Mouse (Mus musculus) cortical plate, adult 2 months (tissue): ENCODE results near the gene Ints5. TPM values are rescaled to one million over a fixed set of nuclear protein-coding genes. Genes with fewer than 3 reads are reported as not detected.
A peak's percentile ranks its signal among the peaks of the same experiment; 100 is the strongest.
"Not testable (repeated sequence)": the region's sequence is repeated elsewhere in the genome, so short reads cannot be mapped to it uniquely, and the experiment has no call there.

Experiments
- H3K27ac ChIP-seq: fragments of 200-500 bp; 2 replicates; pipeline ENCODE4 v1.5.1; 2012; ENCODE audit warnings: low read length, control low read depth, inconsistent platforms; ENCODE audit not compliant: insufficient read depth
- H3K4me1 ChIP-seq: fragments of 200-500 bp; 2 replicates; pipeline ENCODE4 v1.6.1; 2011; ENCODE audit warnings: low read length; ENCODE audit not compliant: control insufficient read depth, insufficient read depth
- H3K4me3 ChIP-seq: fragments of 200-500 bp; 2 replicates; pipeline ENCODE4 v1.5.1; 2011; ENCODE audit warnings: mild to moderate bottlenecking, low read length, control low read depth; ENCODE audit not compliant: insufficient read depth
- CTCF ChIP-seq: fragments of 200-500 bp; IDR thresholded peaks from 2 replicates; pipeline ENCODE4 v1.5.1; 2011; ENCODE audit warnings: mild to moderate bottlenecking, control low read depth, low read length; ENCODE audit not compliant: insufficient read depth; ENCODE audit errors: extremely low read depth
- POLR2A ChIP-seq: fragments of 200-500 bp; IDR thresholded peaks from 2 replicates; pipeline ENCODE4 v1.6.1; 2011; ENCODE audit warnings: mild to moderate bottlenecking, low read length, control low read depth; ENCODE audit not compliant: insufficient read depth; ENCODE audit errors: extremely low read depth
- polyA plus RNA-seq: library from polyadenylated mRNA; depleted of rRNA; stranded (reverse); fragments of >200 nt; gene quantifications from 2 replicates; pipeline ENCODE4 v1.2.3, GENCODE M21; 2012

Ints5 gene
- polyA plus RNA-seq, 1 experiment = 16.7 TPM

DNA sequence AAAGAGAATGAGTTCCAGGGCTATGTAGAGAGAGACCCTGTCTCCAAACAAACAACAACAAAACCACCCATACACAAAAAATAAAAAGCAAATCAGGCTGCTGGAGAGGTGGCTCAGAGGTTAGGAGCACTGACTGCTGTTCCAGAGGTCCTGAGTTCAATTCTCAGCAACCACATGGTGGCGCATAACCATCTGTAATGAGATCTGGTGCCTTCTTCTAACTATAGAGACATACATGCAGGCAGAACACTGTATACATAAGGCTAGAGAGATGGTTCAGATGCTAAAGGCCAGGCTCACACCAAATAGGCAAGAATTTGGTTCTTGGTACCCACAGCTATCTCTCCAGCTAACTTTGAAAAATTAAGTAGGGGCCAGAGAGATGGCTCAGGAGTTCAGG lies 33.8 kb upstream of the Ints5 start:
- Histone ChIP-seq H3K4me3 (no peak overlapping the region), H3K4me1 (no peaks in the 10 kb centered on the region), H3K27ac (no peak overlapping the region)
- TF ChIP-seq POLR2A (no peak), CTCF (0 out of 2 replicates have a peak, but pooled peaks have one; percentile 15)

DNA sequence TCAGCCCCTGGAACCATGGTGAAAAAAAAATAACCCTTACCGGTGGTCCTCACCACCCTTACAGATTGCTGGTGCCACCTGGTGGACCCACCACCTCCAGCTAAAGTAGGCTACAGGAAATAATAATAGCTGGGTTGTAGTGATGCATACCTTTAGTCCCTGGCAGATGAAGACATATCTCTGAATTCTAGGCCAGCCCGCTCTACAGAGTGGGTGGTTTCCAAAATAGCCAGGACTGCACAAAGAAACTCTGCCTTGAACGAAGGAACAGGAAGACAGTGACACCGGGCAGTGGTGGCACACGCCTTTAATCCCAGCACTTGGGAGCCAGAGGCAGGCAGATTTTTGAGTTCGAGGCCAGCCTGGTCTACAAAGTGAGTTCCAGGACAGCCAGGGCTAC lies 28.5 kb upstream of the Ints5 start:
- Histone ChIP-seq H3K4me1 (no peaks in the 10 kb centered on the region), H3K27ac (no peak overlapping the region; the same call in 1 of the 2 replicates)
- TF ChIP-seq CTCF = no peak
- no peak for TF ChIP-seq POLR2A

DNA sequence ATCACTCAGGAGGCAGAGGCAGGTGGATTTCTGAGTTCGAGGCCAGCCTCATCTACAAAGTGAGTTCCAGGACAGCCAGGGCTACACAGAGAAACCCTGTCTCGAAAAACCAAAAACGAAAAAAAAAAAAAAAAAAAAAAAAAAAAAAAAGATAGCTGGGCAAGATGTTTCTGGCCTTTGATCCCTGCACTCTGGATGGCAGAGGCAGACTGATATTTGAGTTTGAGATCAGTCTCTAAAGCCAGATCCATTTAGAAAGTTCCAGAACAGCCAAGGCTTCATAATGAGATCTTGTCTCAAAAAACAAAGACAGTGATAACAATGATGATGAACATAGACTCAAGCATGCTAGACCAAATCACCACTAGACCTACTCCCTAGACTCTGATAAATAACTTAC lies 22.4 kb upstream of the Ints5 start:
- H3K27ac ChIP-seq, H3K4me3 ChIP-seq, H3K4me1 ChIP-seq: not testable (repeated sequence)

More for the DNA sequence above, 28.5 kb upstream of the Ints5 start:
- no peak overlapping the region for H3K4me3 ChIP-seq

DNA sequence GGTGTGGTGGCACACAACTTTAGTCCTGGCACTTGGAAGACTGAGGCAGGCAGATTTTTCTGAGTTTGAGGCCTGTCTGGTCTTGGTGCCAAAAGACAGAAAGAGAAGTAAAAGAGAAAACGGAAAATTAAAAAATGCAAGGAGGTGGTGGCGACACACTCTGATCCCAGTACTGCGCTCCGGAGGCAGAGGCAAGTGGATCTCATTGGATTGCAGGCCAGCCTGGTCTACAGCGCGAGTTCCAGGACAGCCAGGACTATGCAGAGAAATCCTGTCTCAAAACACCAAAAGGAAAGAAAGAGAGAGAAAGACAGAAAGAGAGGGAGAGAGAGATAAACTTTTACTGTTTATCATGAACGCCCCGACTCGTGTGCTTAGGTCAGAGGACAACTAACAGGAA lies 22.0 kb upstream of the Ints5 start:
- TF ChIP-seq CTCF = no peak
- no peak for TF ChIP-seq POLR2A
- Histone ChIP-seq H3K4me1 (no peaks in the 10 kb centered on the region), H3K27ac (peak overlapping the region; percentile 8; the same call in 1 of the 2 replicates), H3K4me3 (peak overlapping the region; percentile 60)

DNA sequence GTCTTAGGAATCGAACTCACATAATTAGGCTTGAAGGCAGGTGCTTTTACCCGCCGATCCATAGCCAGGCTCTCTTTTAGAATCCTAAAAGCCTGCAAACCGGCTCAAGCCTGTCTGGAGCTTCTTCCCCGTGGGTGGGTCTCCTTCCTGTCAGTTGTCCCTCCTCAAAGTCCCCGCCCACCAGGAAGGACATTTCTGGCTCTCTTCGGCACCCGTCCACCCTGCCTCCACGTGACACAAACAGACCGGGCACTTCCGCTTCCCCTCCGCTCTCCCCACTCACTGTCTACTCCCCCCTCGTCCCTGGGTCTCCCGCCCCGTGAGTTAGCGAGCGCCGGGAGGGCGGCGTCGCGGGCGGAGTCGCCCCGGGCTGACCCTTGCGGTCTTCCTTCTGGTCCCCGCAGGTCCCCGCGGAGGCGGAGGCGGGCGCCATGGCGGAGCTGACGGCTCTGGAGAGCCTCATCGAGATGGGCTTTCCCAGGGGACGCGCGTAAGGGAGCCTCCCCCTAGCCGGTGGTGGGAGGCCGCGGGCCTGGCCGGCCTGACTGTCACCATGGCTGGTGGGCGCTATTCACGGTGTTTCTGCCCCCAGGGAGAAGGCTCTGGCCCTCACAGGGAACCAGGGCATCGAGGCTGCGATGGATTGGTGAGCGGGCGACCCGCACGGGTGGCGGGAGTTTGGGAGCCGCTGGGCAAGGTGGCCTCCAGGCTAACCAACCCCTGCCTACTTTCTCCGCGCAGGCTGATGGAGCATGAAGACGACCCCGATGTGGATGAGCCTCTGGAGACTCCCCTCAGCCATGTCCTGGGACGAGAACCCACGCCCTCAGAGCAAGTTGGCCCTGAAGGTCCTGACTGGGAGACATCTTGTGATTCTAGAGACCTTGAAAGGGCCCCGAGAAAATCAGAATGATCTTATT lies 21.3 kb upstream of the Ints5 start, which contains the start of gene Ubxn1:
Gene Ubxn1 (plus strand): TSS at position 230 of the 920 bp plus-strand sequence.
- H3K27ac ChIP-seq = peak within 1 kb of the TSS; percentile 49
- TF ChIP-seq POLR2A (no peak; the same call in 1 of the 2 replicates), CTCF (no peak)

DNA sequence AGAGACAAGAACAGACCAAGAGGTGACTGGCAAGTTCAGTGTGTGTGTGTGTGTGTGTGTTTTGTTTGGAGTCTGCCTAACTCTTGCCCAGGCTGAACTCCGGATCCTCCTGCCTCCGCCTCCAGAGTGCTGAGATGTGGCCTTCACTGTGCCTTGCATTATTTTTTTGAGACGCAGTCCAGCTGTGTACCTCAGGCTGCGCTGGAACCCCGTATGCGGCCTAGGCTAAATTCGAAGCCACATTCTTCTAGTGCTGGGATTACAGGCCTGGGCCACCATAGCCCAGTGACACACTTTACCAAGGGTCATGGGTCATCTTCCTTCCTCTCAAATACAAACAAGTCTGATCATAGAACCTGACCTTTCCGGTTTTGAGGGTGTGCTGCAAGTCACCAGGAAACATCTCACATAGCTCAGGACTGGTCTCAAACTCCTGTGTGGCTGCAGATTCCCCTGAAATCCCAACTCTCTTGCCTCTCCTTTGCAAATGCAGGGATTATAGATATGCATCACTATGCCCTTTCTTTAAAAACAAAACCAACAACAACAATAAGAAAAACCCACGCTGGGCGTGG lies 20.5 kb upstream of the Ints5 start:
- Histone ChIP-seq H3K27ac (no peak overlapping the region), H3K4me3 (peak overlapping the region; percentile 60), H3K4me1 (no peaks in the 10 kb centered on the region)
- TF ChIP-seq CTCF = no peak
- no peak for TF ChIP-seq POLR2A

More for the DNA sequence above, 21.3 kb upstream of the Ints5 start, which contains the start of gene Ubxn1:
- Histone ChIP-seq H3K4me3 (peak within 1 kb of the TSS; percentile 60), H3K4me1 (no peaks in the 10 kb centered on the region)

DNA sequence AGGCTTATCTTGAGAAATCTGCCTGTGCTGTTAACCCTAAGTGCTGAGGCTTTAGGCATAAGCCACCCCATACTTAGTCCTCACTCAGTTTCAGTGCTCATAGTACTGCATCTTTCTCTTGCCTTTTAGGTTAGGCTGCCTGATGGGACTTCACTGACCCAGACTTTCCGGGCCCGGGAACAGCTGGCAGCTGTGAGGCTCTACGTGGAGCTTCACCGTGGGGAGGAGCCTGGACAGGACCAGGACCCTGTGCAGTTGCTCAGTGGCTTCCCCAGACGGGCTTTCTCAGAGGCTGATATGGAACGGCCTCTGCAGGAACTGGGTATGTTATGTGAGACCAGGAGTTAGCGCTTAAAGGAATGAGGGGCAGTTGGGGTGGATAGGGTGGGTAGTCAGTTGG lies 17.8 kb upstream of the Ints5 start:
- TF ChIP-seq POLR2A (no peak), CTCF (no peak)
- H3K4me3 ChIP-seq = no peak overlapping the region
- peaks cover 2% of the 10 kb centered on the region for H3K4me1 ChIP-seq
- H3K27ac ChIP-seq = no peak overlapping the region

DNA sequence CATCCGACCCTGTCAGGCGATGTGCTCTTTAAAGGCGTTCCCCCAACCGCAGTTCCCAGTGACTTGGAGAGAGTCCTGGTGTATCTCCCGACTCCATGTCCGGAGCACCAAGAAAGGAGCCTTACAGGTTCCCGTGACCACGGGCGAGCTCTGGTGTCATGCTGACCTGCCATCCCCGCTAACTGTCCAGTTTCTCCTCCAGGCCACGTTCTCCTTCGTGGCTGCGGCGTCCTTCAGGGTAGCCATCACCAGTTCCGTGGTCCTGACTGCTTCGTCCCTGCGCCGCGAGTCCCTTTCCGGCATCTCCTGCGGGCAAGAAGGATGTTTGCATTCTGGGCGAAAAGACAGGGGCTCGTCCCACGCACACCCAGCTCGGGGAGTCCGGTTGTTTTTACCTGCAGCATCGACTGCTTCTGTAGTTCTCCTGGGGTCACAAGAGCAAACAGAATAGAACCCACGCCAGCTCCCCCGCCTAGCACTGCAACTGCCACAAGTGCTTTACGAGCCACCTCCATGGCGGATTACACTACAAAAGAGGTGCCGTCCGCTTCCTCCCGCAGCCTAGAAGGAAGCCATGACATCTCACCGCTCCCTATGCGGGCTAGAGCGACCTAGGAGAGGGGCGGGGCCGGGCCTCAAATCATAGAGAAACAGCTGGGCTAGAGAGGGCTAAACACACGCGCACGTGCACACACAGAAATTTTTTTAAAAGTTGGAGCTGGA lies 12.3 kb upstream of the Ints5 start, which contains the start of gene Uqcc3:
Gene Uqcc3 (minus strand): TSS at position 613 of the 723 bp plus-strand sequence.
- H3K27ac ChIP-seq = peak within 1 kb of the TSS; percentile 79
- H3K4me3 ChIP-seq = peak within 1 kb of the TSS; percentile 94
- H3K4me1 ChIP-seq = peaks cover 3% of the 10 kb centered on the region
- TF ChIP-seq POLR2A (peak; percentile 81; the same call in 1 of the 2 replicates), CTCF (no peak)

DNA sequence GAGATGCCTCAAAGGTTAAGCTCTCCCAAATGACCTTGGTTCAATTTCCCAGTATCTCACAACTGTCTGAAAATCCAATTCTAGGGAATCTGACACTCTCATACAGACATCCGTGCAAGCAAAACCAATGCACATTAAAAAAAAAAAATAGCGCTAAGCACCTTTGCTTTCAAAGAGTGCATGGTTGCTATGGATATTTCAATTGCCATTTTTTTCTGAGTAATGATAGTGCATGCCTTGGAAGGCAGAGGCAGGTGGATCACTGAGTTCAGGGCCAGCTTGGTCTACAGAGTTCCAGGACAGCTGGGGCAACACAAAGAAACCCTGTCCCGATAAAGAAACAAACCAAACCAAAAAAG lies 11.8 kb upstream of the Ints5 start:
- TF ChIP-seq CTCF = no peak
- TF ChIP-seq POLR2A = no peak
- Histone ChIP-seq H3K4me3 (peak overlapping the region; percentile 94), H3K27ac (no peak overlapping the region), H3K4me1 (peaks cover 3% of the 10 kb centered on the region)

DNA sequence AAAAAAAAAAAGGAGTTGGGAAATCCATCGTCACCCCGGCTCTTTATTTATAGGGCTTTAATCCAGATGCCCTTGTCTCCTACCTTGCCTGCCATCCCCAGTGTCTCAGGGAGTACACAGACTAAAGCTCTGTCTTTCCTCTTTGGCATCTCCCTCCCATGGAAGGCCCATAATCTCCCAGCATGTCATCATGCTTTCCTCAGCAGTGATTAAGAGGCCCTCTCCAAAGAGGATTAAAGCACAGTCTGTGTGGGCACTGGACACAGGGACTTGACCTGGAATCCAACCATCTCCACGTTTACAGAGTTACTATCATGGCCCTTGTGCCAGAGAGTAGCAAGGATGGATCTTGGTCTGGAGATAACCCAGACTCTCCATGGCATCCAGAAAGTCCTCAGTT lies 9.2 kb upstream of the Ints5 start, which contains the start of the genes Lbhd1 and Gm49403:
Gene Lbhd1 (plus strand): TSS at position 117 of the 400 bp plus-strand sequence.
Gene Gm49403 (plus strand): TSS at position 315 of the 400 bp plus-strand sequence.
- TF ChIP-seq POLR2A (no peak), CTCF (no peak)
- H3K4me1 ChIP-seq = peaks cover 3% of the 10 kb centered on the region
- no peak within 1 kb of the TSS for H3K4me3 ChIP-seq
- no peak within 1 kb of the TSS for H3K27ac ChIP-seq
